Mouse (Mus musculus) MEL-GATA-1-ER (cell line): ENCODE results near the gene Snta1.

ENCODE experiments used
- DNase-seq: peaks from one replicate; pipeline ENCODE4 v3.0.0-alpha.2; 2012; ENCODE audit warnings: low read depth; ENCODE audit errors: extremely low read depth

The Snta1 gene

GRCm38 (mm10) chr2:154407643-154408445 lies at the start of gene Snta1:
Gene Snta1 (minus strand): TSS chr2:154408099.
- DNase-seq = no peak

- no peak for DNase-seq
Measured at GRCm38 (mm10) chr2:154456621-154457020, 48.7 kb upstream of the Snta1 start.

GRCm38 (mm10) chr2:154455776-154456175 lies 47.9 kb upstream of the Snta1 start:
- no peak for DNase-seq

GRCm38 (mm10) chr2:154454605-154455004 lies 46.7 kb upstream of the Snta1 start:
- no peak for DNase-seq

- DNase-seq = no peak
Measured at GRCm38 (mm10) chr2:154454099-154454498, 46.2 kb upstream of the Snta1 start.

- DNase-seq = no peak
Measured at GRCm38 (mm10) chr2:154452951-154453350, 45.1 kb upstream of the Snta1 start.

GRCm38 (mm10) chr2:154448633-154449032 lies 40.7 kb upstream of the Snta1 start:
- DNase-seq = no peak

GRCm38 (mm10) chr2:154447821-154448220 lies 39.9 kb upstream of the Snta1 start:
- no peak for DNase-seq

GRCm38 (mm10) chr2:154440453-154440852 lies 32.6 kb upstream of the Snta1 start:
- no peak for DNase-seq

GRCm38 (mm10) chr2:154437191-154437527 lies 29.3 kb upstream of the Snta1 start:
- DNase-seq = no peak

- DNase-seq = no peak
Measured at GRCm38 (mm10) chr2:154436458-154437190, 28.7 kb upstream of the Snta1 start, which contains the start of gene Cbfa2t2. Gene Cbfa2t2 (plus strand): TSS chr2:154436481.

- peak; percentile 85 for DNase-seq
Measured at GRCm38 (mm10) chr2:154436076-154436457, 28.2 kb upstream of the Snta1 start.

GRCm38 (mm10) chr2:154434690-154435089 lies 26.8 kb upstream of the Snta1 start:
- no peak for DNase-seq

- DNase-seq = no peak
Measured at GRCm38 (mm10) chr2:154433391-154433790, 25.5 kb upstream of the Snta1 start.

- DNase-seq = no peak
Measured at GRCm38 (mm10) chr2:154432696-154433095, 24.8 kb upstream of the Snta1 start.

- DNase-seq = no peak
Measured at GRCm38 (mm10) chr2:154430566-154430965, 22.7 kb upstream of the Snta1 start.

GRCm38 (mm10) chr2:154427853-154428360 lies 20.0 kb upstream of the Snta1 start:
- DNase-seq = no peak

- DNase-seq = no peak
Measured at GRCm38 (mm10) chr2:154426905-154427852, 19.3 kb upstream of the Snta1 start.

- DNase-seq = no peak
Measured at GRCm38 (mm10) chr2:154426188-154426904, 18.4 kb upstream of the Snta1 start.

- no peak for DNase-seq
Measured at GRCm38 (mm10) chr2:154425522-154425921, 17.6 kb upstream of the Snta1 start.

GRCm38 (mm10) chr2:154423548-154423947 lies 15.6 kb upstream of the Snta1 start:
- DNase-seq = no peak
